Mouse (Mus musculus) CH12.LX (cell line): ENCODE measurements around the gene Chst2.

ENCODE experiments used
- CHD1 ChIP-seq: IDR thresholded peaks from 2 replicates; pipeline ENCODE4 v1.6.1; 2012; ENCODE audit warnings: low read depth, low read length, improper control_type of control experiment, inconsistent platforms
- CHD2 ChIP-seq: IDR thresholded peaks from 2 replicates; pipeline ENCODE4 v1.6.1; 2011; ENCODE audit warnings: low read length, improper control_type of control experiment
- CTCF ChIP-seq, 2 experiments: IDR thresholded peaks in 1 of 2; conservative IDR thresholded peaks in 1 of 2; 2 replicates each; pipeline ENCODE4 v1.5.1; 2011 to 2012; ENCODE audit warnings: low read depth in 2 of 2, low read length in 2 of 2, improper control_type of control experiment in 1 of 2, inconsistent platforms in 1 of 2, mild to moderate bottlenecking in 1 of 2, moderate library complexity in 1 of 2
- EP300 ChIP-seq: IDR thresholded peaks from 2 replicates; pipeline ENCODE4 v1.6.1; 2011; ENCODE audit warnings: low read length, improper control_type of control experiment
- JUND ChIP-seq: conservative IDR thresholded peaks from 2 replicates; pipeline ENCODE4 v1.6.1; 2011; ENCODE audit warnings: low read depth, low read length, improper control_type of control experiment
- MAFK ChIP-seq: IDR thresholded peaks from 2 replicates; pipeline ENCODE4 v1.6.1; 2011; ENCODE audit warnings: low read length, improper control_type of control experiment; ENCODE audit not compliant: insufficient replicate concordance
- MAX ChIP-seq: IDR thresholded peaks from 2 replicates; pipeline ENCODE4 v1.6.1; 2011; ENCODE audit warnings: low read length, improper control_type of control experiment
- MEF2A ChIP-seq: IDR thresholded peaks from 2 replicates; pipeline ENCODE4 v1.6.1; 2014; ENCODE audit warnings: low read depth, mild to moderate bottlenecking, inconsistent platforms, low read length, improper control_type of control experiment, borderline replicate concordance
- POLR2A ChIP-seq: IDR thresholded peaks from 2 replicates; pipeline ENCODE4 v1.6.1; 2011; ENCODE audit warnings: low read depth, mild to moderate bottlenecking, improper control_type of control experiment, low read length
- SIN3A ChIP-seq: IDR thresholded peaks from 2 replicates; pipeline ENCODE4 v1.6.1; 2012; ENCODE audit warnings: low read length, improper control_type of control experiment, inconsistent platforms
- TCF12 ChIP-seq: IDR thresholded peaks from 2 replicates; pipeline ENCODE4 v1.6.1; 2014; ENCODE audit warnings: low read depth, mild to moderate bottlenecking, inconsistent platforms, low read length, improper control_type of control experiment
- USF1 ChIP-seq: IDR thresholded peaks from 2 replicates; pipeline ENCODE4 v1.6.1; 2014; ENCODE audit warnings: low read depth, mild to moderate bottlenecking, inconsistent platforms, low read length, improper control_type of control experiment
- USF2 ChIP-seq: conservative IDR thresholded peaks from 2 replicates; pipeline ENCODE4 v1.6.1; 2011; ENCODE audit warnings: low read depth, low read length, improper control_type of control experiment
- ZC3H11A ChIP-seq: IDR thresholded peaks from 2 replicates; pipeline ENCODE4 v1.6.1; 2012; ENCODE audit warnings: low read depth, mild to moderate bottlenecking, inconsistent platforms, low read length, improper control_type of control experiment

DNA sequence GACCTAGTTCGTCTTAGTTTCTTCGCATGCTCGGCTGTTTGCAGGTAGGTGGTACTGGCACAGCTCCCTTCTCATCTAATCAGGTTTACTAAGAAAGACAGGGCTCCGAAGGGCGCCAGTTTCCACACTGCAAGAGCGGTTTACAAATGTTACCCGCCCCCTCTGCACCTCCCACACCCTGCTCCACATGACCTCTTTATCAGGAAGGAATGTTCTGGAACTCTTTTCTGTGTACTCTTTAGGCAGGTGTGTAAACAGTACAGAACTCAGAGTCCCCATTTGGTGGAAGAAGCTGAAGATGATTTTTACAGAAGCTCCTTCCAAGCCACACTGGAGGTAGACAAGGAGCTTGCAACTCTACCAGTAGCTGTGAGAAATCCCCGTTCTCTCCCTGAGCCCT lies 31.2 kb downstream of the Chst2 start:
- no peak for TF ChIP-seq MAFK
- TF ChIP-seq POLR2A, result no peak
- no peak for TF ChIP-seq USF1
- TF ChIP-seq TCF12, result no peak
- TF ChIP-seq SIN3A, result no peak
- TF ChIP-seq CTCF (conservative IDR thresholded peaks at IDR 0.05 in 1 of 2, IDR thresholded peaks at IDR 0.05 in 1 of 2; ENCODE audit: low read depth in 2 of 2, low read length in 2 of 2), result no peak
- TF ChIP-seq JUND, result no peak
- no peak for TF ChIP-seq MAX
- TF ChIP-seq USF2, result no peak
- no peak for TF ChIP-seq ZC3H11A
- no peak for TF ChIP-seq EP300
- TF ChIP-seq MEF2A, result no peak
- TF ChIP-seq CHD1, result no peak
- TF ChIP-seq CHD2, result no peak
